8 mouse cellular contexts compared by ENCODE assay signal in genomic region chr8:84147324-84147766, GRCm38 (mm10). TPM values are rescaled to one million over a fixed set of nuclear protein-coding genes. Genes with fewer than 3 reads are reported as not detected.
DNase-seq lines count a peak whose midpoint lies in the region; ATAC-seq and TF ChIP-seq lines count a peak whose summit lies in the region.

No protein-coding gene starts in this region.

- intact Hi-C loops in heart, postnatal 36 days (cut with DNase I): loop anchor here (2.0 to 5.0 kb wide), 3 partner anchors 31 to 85 kb away; partner anchors contain the start of gene Dcaf15

- H3K4me2 ChIP-seq in heart, embryonic 11.5 days: peak overlapping the region; percentile 92
- H3K4me2 ChIP-seq in hindbrain, embryonic 12.5 days (replicated peaks): peak overlapping the region; percentile 89
- H3K4me2 ChIP-seq in liver, embryonic 11.5 days: peak overlapping the region; percentile 93
- peak overlapping the region; percentile 86 for H3K4me2 ChIP-seq in midbrain, postnatal 0 days (ENCODE audit: low read depth, low read length, poor library complexity, severe bottlenecking)

- H3K27me3 ChIP-seq in heart, embryonic 11.5 days (ENCODE audit: control insufficient read depth, insufficient read depth, low read length): no peaks in the 10 kb centered on the region
- no peaks in the 10 kb centered on the region for H3K27me3 ChIP-seq in hindbrain, embryonic 12.5 days
- no peaks in the 10 kb centered on the region for H3K27me3 ChIP-seq in liver, embryonic 11.5 days (replicated peaks; ENCODE audit: control insufficient read depth, insufficient read depth, low read length)
- no peaks in the 10 kb centered on the region for H3K27me3 ChIP-seq in midbrain, postnatal 0 days (ENCODE audit: insufficient read depth, low read length)

- 6% methylated on average over 14 of the region's 14 CpGs for WGBS in heart, embryonic 11.5 days (ENCODE audit: insufficient replicate concordance)
- 4% methylated on average over 14 of the region's 14 CpGs for WGBS in bone marrow, adult 2 months
- 8% methylated on average over 14 of the region's 14 CpGs for WGBS in hindbrain, embryonic 12.5 days
- WGBS in liver, embryonic 11.5 days: 5% methylated on average over 14 of the region's 14 CpGs
- 10% methylated on average over 13 of the region's 14 CpGs for WGBS in midbrain, postnatal 0 days

- TF ChIP-seq POLR2A in bone marrow, adult 2 months (IDR thresholded peaks at IDR 0.05; ENCODE audit: borderline replicate concordance, control insufficient read depth, low read depth, low read length): no peak

- no peaks in the 10 kb centered on the region for H3K9me3 ChIP-seq in heart, embryonic 11.5 days (replicated peaks; ENCODE audit: control insufficient read depth, low read length)
- H3K9me3 ChIP-seq in hindbrain, embryonic 12.5 days (replicated peaks): no peaks in the 10 kb centered on the region
- no peaks in the 10 kb centered on the region for H3K9me3 ChIP-seq in liver, embryonic 11.5 days (ENCODE audit: control insufficient read depth, low read length)
- no peaks in the 10 kb centered on the region for H3K9me3 ChIP-seq in midbrain, postnatal 0 days (ENCODE audit: low read length)

- H3K36me3 ChIP-seq in heart, embryonic 11.5 days (ENCODE audit: control insufficient read depth, insufficient read depth, low read length): peaks cover 11% of the 10 kb centered on the region
- peaks cover 34% of the 10 kb centered on the region for H3K36me3 ChIP-seq in hindbrain, embryonic 12.5 days
- peaks cover 6% of the 10 kb centered on the region; the same call in 1 of the 2 replicates for H3K36me3 ChIP-seq in liver, embryonic 11.5 days (ENCODE audit: control insufficient read depth, insufficient read depth, low read length)
- peaks cover 17% of the 10 kb centered on the region for H3K36me3 ChIP-seq in midbrain, postnatal 0 days (ENCODE audit: insufficient read depth, low read length)

- H3K4me1 ChIP-seq in heart, embryonic 11.5 days (ENCODE audit: control insufficient read depth, insufficient read depth, low read length): peaks cover 15% of the 10 kb centered on the region
- peaks cover 1% of the 10 kb centered on the region; the same call in 1 of the 2 replicates for H3K4me1 ChIP-seq in bone marrow, adult 2 months (ENCODE audit: control insufficient read depth, insufficient read depth, low read length)
- peaks cover 21% of the 10 kb centered on the region for H3K4me1 ChIP-seq in hindbrain, embryonic 12.5 days
- H3K4me1 ChIP-seq in liver, embryonic 11.5 days (replicated peaks; ENCODE audit: control insufficient read depth, insufficient read depth, low read length): peaks cover 8% of the 10 kb centered on the region
- peaks cover 13% of the 10 kb centered on the region; the same call in 1 of the 2 replicates for H3K4me1 ChIP-seq in midbrain, postnatal 0 days (ENCODE audit: insufficient read depth, low read length)

- H3K9ac ChIP-seq in heart, embryonic 11.5 days (ENCODE audit: low read depth, low read length): peak overlapping the region; percentile 91
- peak overlapping the region; percentile 79 for H3K9ac ChIP-seq in hindbrain, embryonic 12.5 days
- peak overlapping the region; percentile 85 for H3K9ac ChIP-seq in liver, embryonic 11.5 days (ENCODE audit: low read depth, low read length)
- peak overlapping the region; percentile 92 for H3K9ac ChIP-seq in midbrain, postnatal 0 days (replicated peaks; ENCODE audit: low read length, poor library complexity, severe bottlenecking)

- ATAC-seq in heart, embryonic 11.5 days (replicated peaks; ENCODE audit: insufficient number of reproducible peaks, low FRiP score, low TSS enrichment): peak; percentile 33
- peak; percentile 75 for ATAC-seq in hindbrain, embryonic 12.5 days (ENCODE audit: low FRiP score)
- peak; percentile 54 for ATAC-seq in liver, embryonic 11.5 days (replicated peaks; ENCODE audit: low FRiP score)
- peak; percentile 64 for ATAC-seq in midbrain, postnatal 0 days (ENCODE audit: low FRiP score)

- H3K4me3 ChIP-seq in heart, embryonic 11.5 days (ENCODE audit: low read depth, low read length): peak overlapping the region; percentile 74
- H3K4me3 ChIP-seq in bone marrow, adult 2 months (replicated peaks; ENCODE audit: control insufficient read depth, low read depth, low read length): peak overlapping the region; percentile 75
- H3K4me3 ChIP-seq in hindbrain, embryonic 12.5 days: peak overlapping the region; percentile 68
- peak overlapping the region; percentile 77 for H3K4me3 ChIP-seq in liver, embryonic 11.5 days (ENCODE audit: low read depth, low read length)
- peak overlapping the region; percentile 71 for H3K4me3 ChIP-seq in midbrain, postnatal 0 days (ENCODE audit: low read depth, low read length)

- H3K27ac ChIP-seq in heart, embryonic 11.5 days (ENCODE audit: low read depth, low read length): no peak overlapping the region
- no peak overlapping the region for H3K27ac ChIP-seq in bone marrow, adult 2 months (ENCODE audit: control insufficient read depth, insufficient read depth, low read depth, low read length, poor library complexity)
- no peak overlapping the region for H3K27ac ChIP-seq in hindbrain, embryonic 12.5 days
- no peak overlapping the region for H3K27ac ChIP-seq in liver, embryonic 11.5 days (ENCODE audit: low read depth, low read length)
- H3K27ac ChIP-seq in midbrain, postnatal 0 days (ENCODE audit: low read depth, low read length): peak overlapping the region; percentile 51

- no peak for TF ChIP-seq CTCF in bone marrow, adult 2 months (IDR thresholded peaks at IDR 0.05; ENCODE audit: control insufficient read depth, insufficient read depth, low read length)
- 0 out of 2 replicates have a peak, but pooled peaks have one; percentile 5 for TF ChIP-seq CTCF in midbrain, postnatal 0 days (IDR thresholded peaks at IDR 0.05)

- DNase-seq in heart, postnatal 36 days: no peak
- DNase-seq in liver, embryonic 11.5 days (ENCODE audit: low spot score): no peak
- DNase-seq in midbrain, postnatal 0 days (ENCODE audit: low spot score): no peak
- no peak for DNase-seq in yolk sac, embryonic 10.5 days (ENCODE audit: low spot score)
- DNase-seq in left cerebral cortex, adult 9 months (ENCODE audit: low spot score in 2 of 2): no peak

RNA-seq across cellular contexts. Expression of gene Cc2d1a, which starts 0.4 kb away (rescaled TPM):
- polyA plus RNA-seq in heart, embryonic 11.5 days (2014; fragmentation: Nextera tagmentation; extraction: Ambion mirVana): 11.1 and 12.6 TPM in 2 replicates
- 10 to 100 TPM; 14.5 to 15.8 TPM for total RNA-seq in heart, postnatal 36 days (2021)
- 10.9 and 18.5 TPM in 2 replicates for polyA plus RNA-seq in bone marrow, adult 2 months (2011; ENCODE audit: insufficient read depth, insufficient read length, low replicate concordance, missing spikeins)
- polyA plus RNA-seq in hindbrain, embryonic 12.5 days (2016; fragmentation: Nextera tagmentation; extraction: Ambion mirVana): 21.6 and 21.7 TPM in 2 replicates
- 13.7 and 14.1 TPM in 2 replicates for polyA plus RNA-seq in liver, embryonic 11.5 days (2014; fragmentation: Nextera tagmentation; extraction: Ambion mirVana)
- total RNA-seq in midbrain, postnatal 0 days (2014; rRNA removed): 86.1 and 101 TPM in 2 replicates
- polyA plus RNA-seq in midbrain, postnatal 0 days (2015; fragmentation: Nextera tagmentation; extraction: Ambion mirVana): 65.9 and 70.7 TPM in 2 replicates

RNA-seq across cellular contexts. Expression of gene 4930432K21Rik, which starts 0.5 kb away (rescaled TPM):
- 0.44 and 0.59 TPM in 2 replicates for polyA plus RNA-seq in heart, embryonic 11.5 days (2014; fragmentation: Nextera tagmentation; extraction: Ambion mirVana)
- total RNA-seq in heart, postnatal 36 days (2021): under 1 TPM in 1 of 2 experiments, not detected in 1; 0.36 TPM
- polyA plus RNA-seq in bone marrow, adult 2 months (2011; ENCODE audit: insufficient read depth, insufficient read length, low replicate concordance, missing spikeins): not detected in 2 replicates
- polyA plus RNA-seq in hindbrain, embryonic 12.5 days (2016; fragmentation: Nextera tagmentation; extraction: Ambion mirVana): 1.6 and 1.9 TPM in 2 replicates
- polyA plus RNA-seq in liver, embryonic 11.5 days (2014; fragmentation: Nextera tagmentation; extraction: Ambion mirVana): 0.36 and 0.47 TPM in 2 replicates
- total RNA-seq in midbrain, postnatal 0 days (2014; rRNA removed): 5.6 and 5.7 TPM in 2 replicates
- polyA plus RNA-seq in midbrain, postnatal 0 days (2015; fragmentation: Nextera tagmentation; extraction: Ambion mirVana): 2.2 and 2.4 TPM in 2 replicates

RNA-seq across cellular contexts. Expression of gene Podnl1, which starts 21.6 kb away (rescaled TPM):
- 0.14 TPM in 1 of 2 replicates, not detected in the other for polyA plus RNA-seq in heart, embryonic 11.5 days (2014; fragmentation: Nextera tagmentation; extraction: Ambion mirVana)
- not detected for total RNA-seq in heart, postnatal 36 days (2021)
- polyA plus RNA-seq in bone marrow, adult 2 months (2011; ENCODE audit: insufficient read depth, insufficient read length, low replicate concordance, missing spikeins): 5.8 and 7.6 TPM in 2 replicates
- 0.39 and 0.50 TPM in 2 replicates for polyA plus RNA-seq in hindbrain, embryonic 12.5 days (2016; fragmentation: Nextera tagmentation; extraction: Ambion mirVana)
- polyA plus RNA-seq in liver, embryonic 11.5 days (2014; fragmentation: Nextera tagmentation; extraction: Ambion mirVana): 0.12 and 0.26 TPM in 2 replicates
- total RNA-seq in midbrain, postnatal 0 days (2014; rRNA removed): 0.05 and 0.19 TPM in 2 replicates
- 0.38 and 0.56 TPM in 2 replicates for polyA plus RNA-seq in midbrain, postnatal 0 days (2015; fragmentation: Nextera tagmentation; extraction: Ambion mirVana)

RNA-seq across cellular contexts. Expression of gene Nanos3, which starts 37.7 kb away (rescaled TPM):
- polyA plus RNA-seq in heart, embryonic 11.5 days (2014; fragmentation: Nextera tagmentation; extraction: Ambion mirVana): 1.4 and 2.8 TPM in 2 replicates
- total RNA-seq in heart, postnatal 36 days (2021): under 1 TPM; 0.80 to 0.95 TPM
- polyA plus RNA-seq in bone marrow, adult 2 months (2011; ENCODE audit: insufficient read depth, insufficient read length, low replicate concordance, missing spikeins): 3.0 TPM in 1 of 2 replicates, not detected in the other
- 5.8 and 7.2 TPM in 2 replicates for polyA plus RNA-seq in hindbrain, embryonic 12.5 days (2016; fragmentation: Nextera tagmentation; extraction: Ambion mirVana)
- 1.2 and 1.8 TPM in 2 replicates for polyA plus RNA-seq in liver, embryonic 11.5 days (2014; fragmentation: Nextera tagmentation; extraction: Ambion mirVana)
- 0.27 and 4.6 TPM in 2 replicates for total RNA-seq in midbrain, postnatal 0 days (2014; rRNA removed)
- 14.0 and 15.3 TPM in 2 replicates for polyA plus RNA-seq in midbrain, postnatal 0 days (2015; fragmentation: Nextera tagmentation; extraction: Ambion mirVana)

RNA-seq across cellular contexts. Expression of gene Dcaf15, which starts 42.8 kb away (rescaled TPM):
- 7.5 and 8.8 TPM in 2 replicates for polyA plus RNA-seq in heart, embryonic 11.5 days (2014; fragmentation: Nextera tagmentation; extraction: Ambion mirVana)
- total RNA-seq in heart, postnatal 36 days (2021): 1 to 10 TPM; 8.1 to 8.2 TPM
- polyA plus RNA-seq in bone marrow, adult 2 months (2011; ENCODE audit: insufficient read depth, insufficient read length, low replicate concordance, missing spikeins): 23.1 and 44.6 TPM in 2 replicates
- polyA plus RNA-seq in hindbrain, embryonic 12.5 days (2016; fragmentation: Nextera tagmentation; extraction: Ambion mirVana): 16.4 and 19.7 TPM in 2 replicates
- 5.9 and 10.0 TPM in 2 replicates for polyA plus RNA-seq in liver, embryonic 11.5 days (2014; fragmentation: Nextera tagmentation; extraction: Ambion mirVana)
- 62.3 and 67.6 TPM in 2 replicates for total RNA-seq in midbrain, postnatal 0 days (2014; rRNA removed)
- 21.7 and 23.3 TPM in 2 replicates for polyA plus RNA-seq in midbrain, postnatal 0 days (2015; fragmentation: Nextera tagmentation; extraction: Ambion mirVana)
